Mouse (Mus musculus) limb, embryonic 14.5 days (tissue): ENCODE measurements around the gene Gm4894. TPM values are rescaled to one million over a fixed set of nuclear protein-coding genes. Genes with fewer than 3 reads are reported as not detected.

Source experiments
- ATAC-seq: fragments of 200-750 bp; cut with Nextera tagmentation; 2 replicates; pipeline ENCODE4 v1.8.0; 2017; ENCODE audit warnings: low read depth, moderate number of reproducible peaks, moderate TSS enrichment; ENCODE audit not compliant: low FRiP score
- DNase-seq: peaks from one replicate; pipeline ENCODE4 v3.0.0-alpha.2; 2015; ENCODE audit warnings: low spot score
- H3K27ac ChIP-seq: fragments of 300-500 bp; sonication (generic); replicated peaks from 2 replicates; pipeline ENCODE4 v1.5.1; 2014; ENCODE audit warnings: low read depth, mild to moderate bottlenecking, low read length, moderate library complexity, mixed read lengths
- H3K27me3 ChIP-seq: fragments of 300-500 bp; sonication (generic); 2 replicates; pipeline ENCODE4 v1.6.1; 2014; ENCODE audit warnings: low read length, mixed read lengths; ENCODE audit not compliant: control insufficient read depth, insufficient read depth
- H3K36me3 ChIP-seq: fragments of 300-500 bp; sonication (generic); 2 replicates; pipeline ENCODE4 v1.6.1; 2014; ENCODE audit warnings: mild to moderate bottlenecking, low read length, moderate library complexity, mixed read lengths; ENCODE audit not compliant: control insufficient read depth, insufficient read depth
- H3K4me1 ChIP-seq: fragments of 300-500 bp; sonication (generic); 2 replicates; pipeline ENCODE4 v1.6.1; 2014; ENCODE audit warnings: antibody characterized with exemption, low read length, mixed read lengths; ENCODE audit not compliant: control insufficient read depth, insufficient read depth
- H3K4me2 ChIP-seq: fragments of 300-500 bp; sonication (generic); replicated peaks from 2 replicates; pipeline ENCODE4 v1.6.1; 2014; ENCODE audit warnings: low read depth, mild to moderate bottlenecking, low read length, moderate library complexity; ENCODE audit not compliant: severe bottlenecking
- H3K4me3 ChIP-seq: fragments of 300-500 bp; sonication (generic); replicated peaks from 2 replicates; pipeline ENCODE4 v1.5.1; 2014; ENCODE audit warnings: low read length
- H3K9ac ChIP-seq: fragments of 300-500 bp; sonication (generic); 2 replicates; pipeline ENCODE4 v1.6.1; 2014; ENCODE audit warnings: mild to moderate bottlenecking, low read depth, low read length, moderate library complexity; ENCODE audit not compliant: severe bottlenecking
- H3K9me3 ChIP-seq: fragments of 300-500 bp; sonication (generic); 2 replicates; pipeline ENCODE4 v1.6.1; 2016; ENCODE audit warnings: low read length; ENCODE audit not compliant: control insufficient read depth
- POLR2A ChIP-seq: fragments of 200-500 bp; IDR thresholded peaks from 2 replicates; pipeline ENCODE4 v1.8.0; 2012; ENCODE audit warnings: inconsistent platforms, mild to moderate bottlenecking, moderate library complexity, borderline replicate concordance; ENCODE audit not compliant: insufficient read depth, insufficient read length; ENCODE audit errors: extremely low read depth
- polyA plus RNA-seq, 2 experiments: library from polyadenylated mRNA; depleted of rRNA in 1 of 2; stranded (reverse) in 1 of 2; unstranded in 1 of 2; fragments of >200 nt; fragmentation: Nextera tagmentation in 1 of 2; extraction: Ambion mirVana in 1 of 2; gene quantifications; 2 replicates each; pipeline versions ENCODE4 v1.2.1 to v1.2.3; 2012 to 2014

Gene Gm4894
- polyA plus RNA-seq, 2 experiments = not detected

- TF ChIP-seq POLR2A = no peak
- DNase-seq = no peak
- Histone ChIP-seq H3K27me3 (no peaks in the 10 kb centered on the region), H3K9me3 (no peaks in the 10 kb centered on the region), H3K4me2 (no peak overlapping the region), H3K4me3 (no peak overlapping the region), H3K27ac (no peak overlapping the region), H3K4me1 (no peaks in the 10 kb centered on the region), H3K9ac (no peak overlapping the region), H3K36me3 (no peaks in the 10 kb centered on the region)
- ATAC-seq = no peak
These were observed 68.3 kb downstream of the Gm4894 start for GRCm38 (mm10) chr9:49318638-49319037.

Other genes with a start within 250 kb of the Gm4894 start
- 41.8 and 45.4 TPM in 2 replicates for gene Zw10, start 194.9 kb upstream of the Gm4894 start, polyA plus RNA-seq (2012; rRNA removed)
- gene Zw10, start 194.9 kb upstream of the Gm4894 start, polyA plus RNA-seq (2014; fragmentation: Nextera tagmentation; extraction: Ambion mirVana) = 36.5 and 42.2 TPM in 2 replicates
- 0.47 and 0.53 TPM in 2 replicates for gene Tmprss5, start 169.3 kb upstream of the Gm4894 start, polyA plus RNA-seq (2012; rRNA removed)
- gene Tmprss5, start 169.3 kb upstream of the Gm4894 start, polyA plus RNA-seq (2014; fragmentation: Nextera tagmentation; extraction: Ambion mirVana) = 0.23 and 0.47 TPM in 2 replicates
- 0.05 and 0.23 TPM in 2 replicates for gene Drd2, start 90.1 kb downstream of the Gm4894 start, polyA plus RNA-seq (2012; rRNA removed)
- gene Drd2, start 90.1 kb downstream of the Gm4894 start, polyA plus RNA-seq (2014; fragmentation: Nextera tagmentation; extraction: Ambion mirVana) = not detected in 2 replicates
- gene Ankk1, start 176.5 kb downstream of the Gm4894 start, polyA plus RNA-seq (2012; rRNA removed) = 0.03 TPM in 1 of 2 replicates, not detected in the other
- gene Ankk1, start 176.5 kb downstream of the Gm4894 start, polyA plus RNA-seq (2014; fragmentation: Nextera tagmentation; extraction: Ambion mirVana) = not detected in 2 replicates
- gene Ttc12, start 235.7 kb downstream of the Gm4894 start, polyA plus RNA-seq (2012; rRNA removed) = 1.8 and 2.3 TPM in 2 replicates
- gene Ttc12, start 235.7 kb downstream of the Gm4894 start, polyA plus RNA-seq (2014; fragmentation: Nextera tagmentation; extraction: Ambion mirVana) = 1.0 and 1.7 TPM in 2 replicates